Mouse (Mus musculus): ENCODE measurements around the gene Bcat2. TPM values are rescaled to one million over a fixed set of nuclear protein-coding genes. Genes with fewer than 3 reads are reported as not detected.

Bcat2 gene
- polyA plus RNA-seq, 1 experiment = 21.1 TPM

DNA sequence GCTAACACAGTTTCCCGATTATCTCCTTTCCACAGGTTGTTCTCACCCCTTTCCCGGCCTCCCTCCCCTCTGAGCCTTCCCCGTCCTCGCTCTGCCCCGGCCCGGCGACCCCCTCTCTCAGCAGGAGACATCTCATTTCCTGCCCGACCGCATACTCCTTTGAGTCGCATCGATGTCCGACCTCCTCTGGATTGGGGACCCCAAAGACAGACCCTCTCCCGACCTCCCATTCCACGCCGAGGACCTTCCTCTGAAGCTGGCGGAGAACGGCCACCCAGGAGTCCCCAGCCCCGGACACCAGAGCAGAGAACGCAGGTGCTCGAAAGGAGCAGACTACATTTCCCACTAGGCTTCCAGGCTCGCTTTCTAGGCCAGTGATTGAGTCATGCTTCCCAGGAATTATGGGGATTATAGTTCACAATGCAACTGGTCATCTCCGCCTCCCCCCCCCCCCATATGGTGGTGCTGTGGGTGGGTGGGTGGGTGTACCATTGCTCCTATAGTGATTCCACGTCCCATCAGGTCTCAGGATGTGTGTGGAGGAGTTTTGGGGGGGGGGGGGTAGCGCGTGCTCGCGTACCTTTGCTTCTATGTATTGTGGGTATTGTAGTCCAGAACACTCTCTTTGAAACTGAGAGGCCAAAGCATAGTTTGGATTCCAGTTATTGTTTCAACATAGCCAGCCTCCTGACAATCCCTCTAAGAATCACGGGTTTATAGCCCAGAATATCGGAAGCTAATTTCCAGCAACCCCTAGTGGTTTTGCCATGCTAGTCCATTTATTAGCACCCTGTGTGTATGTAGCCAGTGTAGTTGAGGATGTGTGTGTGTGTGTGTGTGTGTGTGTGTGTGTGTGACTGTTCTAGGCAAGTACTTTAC, 31.6 kb upstream of the Bcat2 start:
- peak overlapping the region; percentile 8; the same call in 1 of the 2 replicates for H3K27ac ChIP-seq (ENCODE audit: insufficient read depth, low read length)
- WGBS = under 1% methylated on average over 29 of the region's 29 CpGs
- 0 out of 2 replicates have a peak, but pooled peaks cover 5% of the 10 kb centered on the region for H3K4me1 ChIP-seq (ENCODE audit: control insufficient read depth, insufficient read depth, low read length)
- H3K27me3 ChIP-seq (ENCODE audit: control insufficient read depth, insufficient read depth, low read length) = no peaks in the 10 kb centered on the region
- peak overlapping the region; percentile 75 for H3K4me3 ChIP-seq (replicated peaks; ENCODE audit: insufficient read depth, low read depth, low read length)
- DNase-seq = peak; percentile 76 to 84
- TF ChIP-seq CTCF (IDR thresholded peaks at IDR 0.05; ENCODE audit: borderline replicate concordance, insufficient read depth, low read depth, low read length) = no peak
- TF ChIP-seq POLR2A (IDR thresholded peaks at IDR 0.05; ENCODE audit: borderline replicate concordance, insufficient read depth, low read length) = peak; percentile 39; the same call in 1 of the 2 replicates

DNA sequence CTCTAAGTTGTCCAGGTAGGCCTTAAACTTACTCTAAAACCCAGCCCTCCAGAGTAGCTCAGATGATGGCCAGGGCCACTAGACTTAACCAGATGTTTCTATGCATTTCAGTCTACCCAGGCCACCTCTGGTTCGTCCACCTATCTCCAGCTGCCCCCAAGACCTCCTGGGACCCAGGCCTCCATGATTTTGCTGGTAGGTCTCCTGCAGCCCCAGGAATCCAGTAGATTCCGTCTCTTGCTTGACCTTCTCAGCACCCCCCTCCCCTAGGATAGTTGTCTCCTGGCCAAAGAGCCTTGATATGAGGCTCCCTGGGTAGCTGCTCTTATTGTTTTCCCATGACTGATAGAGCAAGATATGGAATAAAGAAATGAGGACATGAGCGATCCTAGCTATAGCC, 30.9 kb upstream of the Bcat2 start:
- TF ChIP-seq CTCF (IDR thresholded peaks at IDR 0.05; ENCODE audit: borderline replicate concordance, insufficient read depth, low read depth, low read length) (no peak), POLR2A (IDR thresholded peaks at IDR 0.05; ENCODE audit: borderline replicate concordance, insufficient read depth, low read length) (no peak)
- DNase-seq = no peak
- Histone ChIP-seq H3K27me3 (ENCODE audit: control insufficient read depth, insufficient read depth, low read length) (no peaks in the 10 kb centered on the region), H3K4me3 (replicated peaks; ENCODE audit: insufficient read depth, low read depth, low read length) (no peak overlapping the region), H3K27ac (ENCODE audit: insufficient read depth, low read length) (no peak overlapping the region), H3K4me1 (ENCODE audit: control insufficient read depth, insufficient read depth, low read length) (0 out of 2 replicates have a peak, but pooled peaks cover 5% of the 10 kb centered on the region)
- 71% methylated on average over 3 of the region's 3 CpGs for WGBS

DNA sequence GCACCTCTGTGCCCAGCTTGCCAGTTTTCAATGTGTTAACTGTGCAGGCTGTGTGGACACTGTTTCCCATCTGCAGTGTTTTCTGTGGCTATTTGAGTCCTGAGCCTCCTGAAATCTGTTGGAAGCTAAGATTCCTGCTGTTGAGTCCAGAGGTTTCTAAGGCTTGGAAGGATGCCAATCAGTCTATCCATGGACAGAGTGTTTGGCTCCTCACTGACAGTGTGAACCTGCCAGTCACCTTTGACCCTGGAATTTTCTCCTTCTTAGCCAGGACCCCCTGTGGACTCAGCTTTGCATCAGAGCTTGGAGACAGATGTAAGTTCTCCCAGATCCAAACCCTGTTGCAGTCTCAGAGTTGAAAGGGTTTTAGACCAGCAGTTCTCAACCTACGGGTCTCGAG, 29.7 kb upstream of the Bcat2 start:
- H3K27ac ChIP-seq (ENCODE audit: insufficient read depth, low read length) = no peak overlapping the region

DNA sequence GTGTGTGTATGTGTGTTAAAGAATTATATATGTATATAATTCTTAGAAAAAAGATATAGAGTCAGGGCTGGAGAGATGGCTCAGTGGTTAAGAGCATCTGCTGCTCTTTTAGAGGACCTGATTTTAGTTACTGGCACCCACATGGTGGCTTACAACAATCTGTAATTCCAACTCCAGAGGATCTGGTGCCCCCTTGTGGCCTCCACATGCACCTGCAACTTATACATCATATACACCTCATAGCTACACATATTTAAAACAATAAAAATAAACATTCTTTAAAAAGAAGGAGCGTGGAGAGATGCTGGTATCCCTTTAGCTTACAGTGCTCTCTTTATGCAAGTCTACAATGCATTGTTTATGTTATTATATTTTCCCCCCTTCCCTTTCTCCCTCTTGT, 25.4 kb upstream of the Bcat2 start:
- Histone ChIP-seq H3K27ac (ENCODE audit: insufficient read depth, low read length) (no peak overlapping the region), H3K27me3 (ENCODE audit: control insufficient read depth, insufficient read depth, low read length) (no peaks in the 10 kb centered on the region), H3K4me1 (ENCODE audit: control insufficient read depth, insufficient read depth, low read length) (no peaks in the 10 kb centered on the region), H3K4me3 (replicated peaks; ENCODE audit: insufficient read depth, low read depth, low read length) (no peak overlapping the region)
- TF ChIP-seq CTCF (IDR thresholded peaks at IDR 0.05; ENCODE audit: borderline replicate concordance, insufficient read depth, low read depth, low read length) = no peak
- no peak for TF ChIP-seq POLR2A (IDR thresholded peaks at IDR 0.05; ENCODE audit: borderline replicate concordance, insufficient read depth, low read length)
- WGBS = 98% methylated on average over 1 of the region's 1 CpGs
- DNase-seq = no peak

More for the DNA sequence above, 29.7 kb upstream of the Bcat2 start:
- no peak overlapping the region for H3K4me3 ChIP-seq (replicated peaks; ENCODE audit: insufficient read depth, low read depth, low read length)
- WGBS = 61% methylated on average over 2 of the region's 2 CpGs
- 0 out of 2 replicates have a peak, but pooled peaks cover 5% of the 10 kb centered on the region for H3K4me1 ChIP-seq (ENCODE audit: control insufficient read depth, insufficient read depth, low read length)
- TF ChIP-seq CTCF (IDR thresholded peaks at IDR 0.05; ENCODE audit: borderline replicate concordance, insufficient read depth, low read depth, low read length) (no peak), POLR2A (IDR thresholded peaks at IDR 0.05; ENCODE audit: borderline replicate concordance, insufficient read depth, low read length) (no peak)
- DNase-seq = no peak
- no peaks in the 10 kb centered on the region for H3K27me3 ChIP-seq (ENCODE audit: control insufficient read depth, insufficient read depth, low read length)

DNA sequence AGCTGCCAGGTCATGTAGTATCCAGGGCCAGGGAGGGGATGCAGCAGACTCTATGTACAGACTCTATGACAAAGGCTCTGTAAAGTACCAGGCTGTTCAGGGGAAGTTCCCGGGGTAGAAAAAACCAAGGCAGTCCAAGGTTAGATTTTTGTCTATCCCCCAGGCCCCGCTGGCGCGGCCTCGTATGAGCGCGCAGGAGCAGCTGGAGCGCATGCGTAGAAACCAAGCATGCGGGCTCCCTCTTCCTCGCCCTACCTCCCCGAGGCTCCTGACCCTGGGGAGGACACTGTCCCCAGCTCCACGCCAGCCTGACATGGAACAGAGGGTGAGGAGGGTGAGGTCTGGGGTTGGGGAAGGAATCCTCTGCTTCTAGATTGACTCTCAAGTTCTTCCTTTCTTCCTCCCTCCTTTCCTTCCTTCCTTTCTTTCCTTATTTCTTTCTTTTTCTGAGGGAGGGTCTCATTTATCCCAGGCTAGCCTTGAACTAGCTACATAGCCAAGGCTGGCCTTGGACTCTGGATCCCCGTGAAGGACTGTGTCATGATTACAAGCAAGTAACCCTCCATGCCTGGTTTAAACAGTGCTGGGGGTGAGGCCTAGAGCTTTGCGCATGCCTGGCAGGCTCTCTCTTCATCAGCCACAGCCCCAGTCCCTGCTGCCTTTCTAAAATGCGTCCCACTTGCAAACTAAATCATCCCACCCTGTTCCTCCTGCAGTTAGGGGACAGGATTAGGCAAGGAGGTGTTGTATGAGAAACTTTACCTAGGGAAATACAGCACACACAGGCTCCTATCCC, 20.1 kb upstream of the Bcat2 start:
- Histone ChIP-seq H3K27me3 (ENCODE audit: control insufficient read depth, insufficient read depth, low read length) (no peaks in the 10 kb centered on the region), H3K4me3 (replicated peaks; ENCODE audit: insufficient read depth, low read depth, low read length) (no peak overlapping the region), H3K4me1 (ENCODE audit: control insufficient read depth, insufficient read depth, low read length) (no peaks in the 10 kb centered on the region), H3K27ac (ENCODE audit: insufficient read depth, low read length) (no peak overlapping the region)
- DNase-seq = no peak
- WGBS = 85% methylated on average over 16 of the region's 16 CpGs
- no peak for TF ChIP-seq CTCF (IDR thresholded peaks at IDR 0.05; ENCODE audit: borderline replicate concordance, insufficient read depth, low read depth, low read length)
- TF ChIP-seq POLR2A (IDR thresholded peaks at IDR 0.05; ENCODE audit: borderline replicate concordance, insufficient read depth, low read length) = no peak

DNA sequence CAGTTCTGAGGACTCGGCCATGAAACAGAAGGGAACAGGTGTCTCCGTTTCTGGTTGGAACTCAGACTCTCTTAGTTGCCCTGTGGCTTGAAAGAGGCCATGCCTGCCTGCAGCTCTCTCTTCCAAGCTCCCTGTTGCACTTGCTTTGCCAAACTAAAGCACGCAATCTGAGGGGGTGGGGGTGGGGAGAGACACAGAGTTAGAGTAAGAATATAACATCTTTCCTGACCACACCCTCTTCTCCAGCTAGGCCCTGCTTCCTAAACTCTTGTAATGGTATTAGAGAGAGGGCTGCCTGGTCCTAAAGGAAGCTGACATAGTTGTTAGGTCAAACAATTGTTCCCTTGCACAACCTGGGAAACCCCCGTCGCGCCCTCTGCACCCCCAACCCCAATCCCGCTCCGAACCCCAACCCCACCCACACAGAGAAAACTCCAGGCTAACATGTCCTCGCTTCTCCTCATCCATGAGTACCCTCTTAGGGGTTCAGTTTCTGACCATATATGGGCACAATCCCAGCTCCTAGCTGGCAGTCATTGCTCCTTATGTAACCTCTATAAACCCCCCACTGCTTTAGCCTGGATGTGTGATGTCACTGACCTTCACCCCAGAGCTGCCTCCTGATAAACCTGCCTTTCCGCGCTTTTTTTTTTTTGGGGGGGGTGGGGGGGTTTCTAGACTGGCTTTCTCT, 19.0 kb upstream of the Bcat2 start:
- no peak overlapping the region for H3K4me3 ChIP-seq (replicated peaks; ENCODE audit: insufficient read depth, low read depth, low read length)
- no peaks in the 10 kb centered on the region for H3K27me3 ChIP-seq (ENCODE audit: control insufficient read depth, insufficient read depth, low read length)
- TF ChIP-seq POLR2A (IDR thresholded peaks at IDR 0.05; ENCODE audit: borderline replicate concordance, insufficient read depth, low read length) (no peak), CTCF (IDR thresholded peaks at IDR 0.05; ENCODE audit: borderline replicate concordance, insufficient read depth, low read depth, low read length) (no peak)
- 80% methylated on average over 11 of the region's 11 CpGs for WGBS
- no peaks in the 10 kb centered on the region for H3K4me1 ChIP-seq (ENCODE audit: control insufficient read depth, insufficient read depth, low read length)
- DNase-seq = no peak
- no peak overlapping the region for H3K27ac ChIP-seq (ENCODE audit: insufficient read depth, low read length)

DNA sequence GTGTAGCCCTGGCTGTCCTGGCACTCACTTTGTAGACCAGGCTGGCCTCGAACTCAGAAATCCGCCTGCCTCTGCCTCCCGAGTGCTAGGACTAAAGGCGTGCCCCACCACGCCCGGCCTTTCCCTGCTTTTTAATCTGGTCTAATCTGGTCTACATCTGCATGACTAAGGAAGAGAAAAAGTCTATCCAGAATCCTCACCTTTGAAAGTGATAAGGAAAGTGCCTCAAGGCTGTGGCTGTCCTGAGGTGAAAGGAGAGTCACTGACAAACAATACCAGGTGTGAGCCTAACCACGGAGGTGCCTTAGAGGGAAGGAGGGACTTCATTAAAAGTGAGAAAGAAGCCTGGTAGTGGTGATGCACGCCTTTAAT, 18.5 kb upstream of the Bcat2 start:
- H3K27me3 ChIP-seq (ENCODE audit: control insufficient read depth, insufficient read depth, low read length) = no peaks in the 10 kb centered on the region
- no peak overlapping the region for H3K27ac ChIP-seq (ENCODE audit: insufficient read depth, low read length)
- TF ChIP-seq POLR2A (IDR thresholded peaks at IDR 0.05; ENCODE audit: borderline replicate concordance, insufficient read depth, low read length) (no peak), CTCF (IDR thresholded peaks at IDR 0.05; ENCODE audit: borderline replicate concordance, insufficient read depth, low read depth, low read length) (no peak)
- DNase-seq = no peak
- 85% methylated on average over 8 of the region's 8 CpGs for WGBS
- H3K4me3 ChIP-seq (replicated peaks; ENCODE audit: insufficient read depth, low read depth, low read length) = no peak overlapping the region
- H3K4me1 ChIP-seq (ENCODE audit: control insufficient read depth, insufficient read depth, low read length) = no peaks in the 10 kb centered on the region

Data from cerebellum, adult 2 months (tissue).